Mouse (Mus musculus): ENCODE results near the gene Gad1. TPM values are rescaled to one million over a fixed set of nuclear protein-coding genes. Genes with fewer than 3 reads are reported as not detected.

The Gad1 gene
- 4.2 TPM for polyA plus RNA-seq (2015; fragmentation: Illumina TruSeq; extraction: RNeasy Lipid Tissue Mini Kit (QIAGEN cat#74804); ENCODE audit: insufficient read depth, low read depth, low replicate concordance)

GRCm38 (mm10) chr2:70552772-70553171 is at the start of gene Gad1:
Gene Gad1, plus strand, starts transcription at chr2:70553072.

GRCm38 (mm10) chr2:70508496-70508895 is 44.4 kb upstream of the Gad1 start, which contains the start of gene Erich2:
Gene Erich2, plus strand, starts transcription at chr2:70508819.

Other genes starting within 250 kb of the Gad1 start
- not detected for gene Sp5, start 78.1 kb upstream of the Gad1 start, polyA plus RNA-seq (2015; fragmentation: Illumina TruSeq; extraction: RNeasy Lipid Tissue Mini Kit (QIAGEN cat#74804); ENCODE audit: insufficient read depth, low read depth, low replicate concordance)
- gene Erich2, start 44.3 kb upstream of the Gad1 start, polyA plus RNA-seq (2015; fragmentation: Illumina TruSeq; extraction: RNeasy Lipid Tissue Mini Kit (QIAGEN cat#74804); ENCODE audit: insufficient read depth, low read depth, low replicate concordance): 0.57 TPM
- 57.3 TPM for gene Gorasp2, start 108.5 kb downstream of the Gad1 start, polyA plus RNA-seq (2015; fragmentation: Illumina TruSeq; extraction: RNeasy Lipid Tissue Mini Kit (QIAGEN cat#74804); ENCODE audit: insufficient read depth, low read depth, low replicate concordance)
- gene Gm26558, start 109.0 kb downstream of the Gad1 start, polyA plus RNA-seq (2015; fragmentation: Illumina TruSeq; extraction: RNeasy Lipid Tissue Mini Kit (QIAGEN cat#74804); ENCODE audit: insufficient read depth, low read depth, low replicate concordance): not detected

All from pancreas, adult 10 weeks (tissue).